Mouse (Mus musculus) lung, embryonic 14.5 days (tissue): ENCODE results near the gene Tmem104. TPM values are rescaled to one million over a fixed set of nuclear protein-coding genes. Genes with fewer than 3 reads are reported as not detected.

Source experiments
- ATAC-seq: fragments of 200-750 bp; cut with Nextera tagmentation; 2 replicates; pipeline ENCODE4 v1.8.0; 2017; ENCODE audit warnings: mild to moderate bottlenecking, moderate TSS enrichment, moderate library complexity; ENCODE audit not compliant: insufficient read depth
- DNase-seq: peaks from one replicate; pipeline ENCODE4 v3.0.0-alpha.2; 2015
- H3K27ac ChIP-seq: fragments of 300-500 bp; sonication (generic); 2 replicates; pipeline ENCODE4 v1.5.1; 2014; ENCODE audit warnings: low read depth, mild to moderate bottlenecking, moderate library complexity
- H3K27me3 ChIP-seq: fragments of 300-500 bp; sonication (generic); 2 replicates; pipeline ENCODE4 v1.6.1; 2014; ENCODE audit warnings: low read length, control low read depth; ENCODE audit not compliant: insufficient read depth
- H3K36me3 ChIP-seq: fragments of 300-500 bp; sonication (generic); 2 replicates; pipeline ENCODE4 v1.6.1; 2014; ENCODE audit warnings: control low read depth; ENCODE audit not compliant: insufficient read depth
- H3K4me1 ChIP-seq: fragments of 300-500 bp; sonication (generic); 2 replicates; pipeline ENCODE4 v1.6.1; 2014; ENCODE audit warnings: antibody characterized with exemption, control low read depth; ENCODE audit not compliant: insufficient read depth
- H3K4me2 ChIP-seq: fragments of 300-500 bp; sonication (generic); 2 replicates; pipeline ENCODE4 v1.6.1; 2014; ENCODE audit warnings: mild to moderate bottlenecking
- H3K4me3 ChIP-seq: fragments of 300-500 bp; sonication (generic); 2 replicates; pipeline ENCODE4 v1.5.1; 2014; ENCODE audit warnings: low read depth, low read length
- H3K9ac ChIP-seq: fragments of 300-500 bp; sonication (generic); 2 replicates; pipeline ENCODE4 v1.6.1; 2014
- H3K9me3 ChIP-seq: fragments of 300-500 bp; sonication (generic); 2 replicates; pipeline ENCODE4 v1.6.1; 2016; ENCODE audit warnings: low read depth, low read length, control low read depth
- CTCF ChIP-seq: IDR thresholded peaks from 2 replicates; pipeline ENCODE4 v1.5.1; 2016; ENCODE audit warnings: antibody characterized with exemption, low read depth
- WGBS: fragments of 180-500 bp; shearing (Covaris S2); extraction: QIAGEN DNeasy Blood & Tissue Kit; methylation state at CpG from one replicate; pipeline ENCODE4 v1.1.7; 2014; 5-methylcytosine and 5-hydroxymethylcytosine counted together
- polyA plus RNA-seq: library from polyadenylated mRNA; unstranded; fragments of >200 nt; fragmentation: Nextera tagmentation; extraction: Ambion mirVana; gene quantifications from 2 replicates; pipeline ENCODE4 v1.2.1, GENCODE M21; 2014

The Tmem104 gene
- polyA plus RNA-seq, 1 experiment from 2014 or later, result 14.3 TPM

DNA sequence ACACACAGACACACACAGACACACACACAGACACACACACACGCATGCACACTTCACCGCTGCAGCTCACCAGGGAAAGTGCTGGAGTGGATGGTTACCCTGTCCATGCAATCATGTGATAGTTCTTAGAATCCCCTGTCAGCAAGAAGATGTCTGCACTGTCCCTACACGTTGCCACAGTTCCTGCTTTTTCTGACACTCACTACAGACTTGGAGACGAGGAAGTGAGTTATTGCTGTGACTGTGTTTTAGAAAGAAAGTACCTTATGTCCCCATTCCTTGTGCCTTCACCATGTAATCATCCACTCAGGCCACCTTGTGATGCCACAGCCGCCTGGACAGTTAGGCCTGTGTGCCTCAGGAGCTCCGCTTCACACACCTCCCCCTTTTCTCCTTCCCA is 2.0 kb downstream of the Tmem104 start:
- H3K27ac ChIP-seq, result no peak overlapping the region
- H3K36me3 ChIP-seq, result no peaks in the 10 kb centered on the region
- H3K9ac ChIP-seq, result no peak overlapping the region
- no peak for ATAC-seq
- no peaks in the 10 kb centered on the region for H3K27me3 ChIP-seq
- H3K9me3 ChIP-seq, result no peaks in the 10 kb centered on the region
- no peak for DNase-seq
- no peak overlapping the region for H3K4me3 ChIP-seq
- no peak for TF ChIP-seq CTCF
- H3K4me1 ChIP-seq, result 0 out of 2 replicates have a peak, but pooled peaks cover 4% of the 10 kb centered on the region
- H3K4me2 ChIP-seq, result no peak overlapping the region
- 82% methylated on average over 6 of the region's 6 CpGs for WGBS

DNA sequence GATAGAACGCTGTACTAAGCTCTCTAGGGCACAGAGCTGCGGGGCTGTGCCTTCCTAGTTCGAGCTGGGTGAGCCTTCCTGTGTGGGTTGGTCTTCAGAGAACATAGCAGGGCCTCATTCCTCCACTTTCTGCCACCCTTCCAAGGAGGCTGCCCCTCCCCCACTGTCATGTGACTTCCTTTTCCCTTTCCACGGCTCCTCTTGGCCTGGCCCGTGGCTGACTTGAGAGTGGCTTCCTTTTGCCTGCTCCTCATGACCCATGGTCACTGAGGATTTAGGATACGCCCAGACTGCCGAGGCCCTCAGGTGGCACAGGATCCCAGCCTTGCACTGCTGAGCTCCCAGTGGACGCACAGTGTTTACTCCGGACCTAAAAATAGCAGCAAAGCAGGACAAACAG is 4.9 kb downstream of the Tmem104 start:
- Histone ChIP-seq H3K4me2 (no peak overlapping the region), H3K36me3 (no peaks in the 10 kb centered on the region), H3K4me3 (no peak overlapping the region), H3K27me3 (no peaks in the 10 kb centered on the region), H3K9ac (no peak overlapping the region), H3K4me1 (0 out of 2 replicates have a peak, but pooled peaks cover 4% of the 10 kb centered on the region), H3K27ac (no peak overlapping the region; the same call in 1 of the 2 replicates), H3K9me3 (no peaks in the 10 kb centered on the region)
- DNase-seq (peak; percentile 69), ATAC-seq (no peak)
- 39% methylated on average over 9 of the region's 9 CpGs for WGBS
- TF ChIP-seq CTCF, result no peak

DNA sequence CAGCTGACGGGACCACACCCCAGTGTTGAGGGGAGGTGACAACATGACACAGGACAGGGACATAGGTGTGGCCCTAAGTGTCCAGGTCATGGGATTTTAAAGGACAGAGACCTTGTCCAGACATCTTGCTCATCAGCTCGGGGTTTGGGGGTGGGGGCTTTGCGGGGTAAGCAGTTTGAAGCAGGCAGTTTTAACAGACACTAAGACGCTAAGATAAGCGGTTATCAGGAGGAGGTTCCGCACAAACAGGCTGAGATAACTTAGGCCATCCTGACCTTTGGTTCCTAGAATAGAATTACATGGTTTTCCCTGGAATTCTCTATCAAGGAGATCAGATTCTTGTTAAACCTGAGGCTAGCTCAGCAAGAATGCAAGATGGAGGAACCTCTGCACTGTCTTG is 7.4 kb downstream of the Tmem104 start:
- TF ChIP-seq CTCF, result no peak
- H3K36me3 ChIP-seq, result peaks cover 6% of the 10 kb centered on the region; the same call in 1 of the 2 replicates
- WGBS, result 69% methylated on average over 6 of the region's 6 CpGs
- H3K4me1 ChIP-seq, result no peaks in the 10 kb centered on the region
- DNase-seq, result no peak
- no peaks in the 10 kb centered on the region for H3K27me3 ChIP-seq
- no peaks in the 10 kb centered on the region for H3K9me3 ChIP-seq
- no peak overlapping the region for H3K27ac ChIP-seq
- H3K9ac ChIP-seq, result no peak overlapping the region
- no peak overlapping the region for H3K4me2 ChIP-seq
- no peak overlapping the region for H3K4me3 ChIP-seq
- no peak for ATAC-seq

DNA sequence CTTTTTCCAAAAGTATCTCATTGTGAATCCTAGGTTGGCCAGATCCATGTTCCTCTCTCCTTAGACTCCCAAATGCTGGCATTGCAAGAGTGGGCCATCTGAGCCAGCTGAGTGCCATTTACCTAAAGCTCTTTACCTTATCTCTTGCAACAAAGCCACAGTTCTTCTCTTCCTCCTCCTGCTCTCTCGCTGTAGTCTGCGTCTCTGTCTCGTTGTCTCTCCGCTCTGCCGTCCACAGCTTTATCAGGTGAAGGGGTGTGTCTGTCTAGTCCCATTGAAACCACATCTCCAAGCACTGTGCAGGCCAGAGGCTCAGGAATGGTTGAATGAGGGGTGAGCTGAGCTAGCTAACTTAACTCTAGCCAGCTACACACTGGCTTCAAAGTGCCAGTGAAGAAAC is 8.6 kb downstream of the Tmem104 start:
- WGBS, result 60% methylated on average over 5 of the region's 5 CpGs
- peaks cover 8% of the 10 kb centered on the region; the same call in 1 of the 2 replicates for H3K36me3 ChIP-seq
- H3K4me1 ChIP-seq, result no peaks in the 10 kb centered on the region
- DNase-seq (no peak), ATAC-seq (no peak)
- H3K9ac ChIP-seq, result no peak overlapping the region
- no peak overlapping the region for H3K27ac ChIP-seq
- H3K9me3 ChIP-seq, result no peaks in the 10 kb centered on the region
- H3K4me3 ChIP-seq, result no peak overlapping the region
- no peak for TF ChIP-seq CTCF
- no peaks in the 10 kb centered on the region for H3K27me3 ChIP-seq
- H3K4me2 ChIP-seq, result no peak overlapping the region

DNA sequence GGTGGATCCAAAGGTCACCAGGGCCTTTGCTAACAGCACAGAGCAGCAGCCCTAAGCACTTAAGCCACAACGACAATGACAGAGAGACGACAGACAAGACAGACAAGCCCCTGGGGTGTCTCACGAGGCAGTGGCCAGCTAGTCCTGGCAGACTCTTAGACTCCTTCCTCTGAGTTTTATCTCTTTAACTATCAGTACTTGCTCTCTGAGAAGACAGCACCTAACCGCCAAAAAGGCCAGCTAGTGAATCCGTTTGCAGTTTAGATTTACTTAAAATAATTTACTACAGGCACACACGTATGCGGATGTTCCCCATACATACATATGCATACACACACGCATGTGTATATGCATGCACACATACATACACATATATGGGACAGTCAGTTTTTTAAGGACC is 10.3 kb downstream of the Tmem104 start:
- DNase-seq (no peak), ATAC-seq (no peak)
- Histone ChIP-seq H3K9ac (no peak overlapping the region), H3K4me1 (no peaks in the 10 kb centered on the region), H3K27ac (no peak overlapping the region), H3K4me2 (no peak overlapping the region), H3K27me3 (no peaks in the 10 kb centered on the region), H3K4me3 (no peak overlapping the region), H3K9me3 (no peaks in the 10 kb centered on the region), H3K36me3 (peaks cover 12% of the 10 kb centered on the region; the same call in 1 of the 2 replicates)
- WGBS, result 69% methylated on average over 8 of the region's 8 CpGs
- no peak for TF ChIP-seq CTCF

DNA sequence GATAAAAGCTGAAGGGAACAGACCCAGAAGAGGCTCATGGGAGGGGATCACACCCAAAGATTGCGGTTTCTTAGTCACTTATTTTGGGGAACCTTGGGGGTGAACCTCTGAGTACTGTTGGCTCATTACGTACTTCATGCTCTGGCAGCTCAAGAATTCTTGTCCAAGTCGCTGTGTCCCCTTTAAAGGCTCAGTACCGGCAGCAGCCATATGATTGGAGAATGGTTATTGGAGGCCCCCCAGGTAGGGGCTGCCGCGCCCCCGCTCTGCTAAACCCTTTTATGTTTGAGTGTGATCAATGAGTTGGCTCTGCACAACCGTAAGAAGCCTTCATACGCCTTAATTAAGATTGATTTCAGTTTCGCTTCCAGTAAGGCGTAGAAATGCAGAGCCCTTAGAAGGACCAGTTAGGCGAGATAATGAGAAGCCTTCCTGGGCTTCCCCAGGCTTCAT is 11.7 kb downstream of the Tmem104 start:
- no peak for TF ChIP-seq CTCF
- Histone ChIP-seq H3K9ac (no peak overlapping the region), H3K4me3 (no peak overlapping the region), H3K27ac (no peak overlapping the region), H3K4me1 (no peaks in the 10 kb centered on the region), H3K9me3 (no peaks in the 10 kb centered on the region), H3K4me2 (no peak overlapping the region), H3K27me3 (0 out of 2 replicates have a peak, but pooled peaks cover 4% of the 10 kb centered on the region), H3K36me3 (peaks cover 16% of the 10 kb centered on the region; the same call in 1 of the 2 replicates)
- WGBS, result 33% methylated on average over 12 of the region's 12 CpGs
- ATAC-seq, result no peak
- no peak for DNase-seq

DNA sequence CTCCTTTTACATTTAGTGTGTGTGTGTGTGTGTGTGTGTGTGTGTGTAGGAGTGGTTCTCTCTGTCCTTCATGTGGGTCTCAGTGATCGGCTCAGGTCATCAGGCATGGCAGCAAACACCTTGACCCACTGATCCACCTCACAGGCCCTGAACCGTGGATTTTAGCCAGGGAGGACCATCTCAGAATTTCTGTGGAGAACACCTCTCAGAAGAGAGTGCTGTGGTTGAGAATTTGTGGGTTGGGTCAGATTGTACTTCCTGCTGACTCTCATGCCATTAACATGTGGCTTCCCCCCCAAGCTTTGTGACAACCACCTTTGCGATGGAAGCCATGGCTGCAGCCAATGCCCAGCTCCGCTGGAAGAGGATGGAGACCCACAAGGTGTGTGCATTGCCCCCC is 13.2 kb downstream of the Tmem104 start:
- TF ChIP-seq CTCF, result no peak
- DNase-seq (no peak), ATAC-seq (no peak)
- WGBS, result 85% methylated on average over 4 of the region's 4 CpGs
- H3K27ac ChIP-seq, result no peak overlapping the region
- H3K4me3 ChIP-seq, result no peak overlapping the region
- no peaks in the 10 kb centered on the region for H3K9me3 ChIP-seq
- H3K36me3 ChIP-seq, result peaks cover 23% of the 10 kb centered on the region; the same call in 1 of the 2 replicates
- H3K4me1 ChIP-seq, result no peaks in the 10 kb centered on the region
- 0 out of 2 replicates have a peak, but pooled peaks cover 4% of the 10 kb centered on the region for H3K27me3 ChIP-seq
- H3K9ac ChIP-seq, result no peak overlapping the region
- H3K4me2 ChIP-seq, result no peak overlapping the region

DNA sequence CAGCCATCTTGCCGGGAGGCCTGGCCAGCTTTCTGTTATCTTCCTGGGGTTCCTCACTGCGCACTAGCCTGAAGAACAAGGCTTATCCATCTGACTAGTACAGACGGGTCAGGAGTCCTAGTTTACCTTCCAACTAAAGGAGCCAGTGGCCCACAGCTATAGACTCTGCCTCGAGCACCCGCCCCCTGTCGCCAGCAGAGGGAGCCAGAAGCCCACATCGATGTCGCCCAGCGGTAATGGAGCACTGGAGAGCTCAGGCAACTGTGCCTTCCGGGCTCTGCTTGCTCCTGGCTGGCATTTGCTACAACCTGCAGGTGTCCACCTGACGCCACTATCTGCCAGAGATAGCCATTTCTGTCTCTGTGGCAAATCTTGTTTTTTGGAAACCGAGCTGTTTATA is 15.0 kb downstream of the Tmem104 start:
- peak; percentile 97 for TF ChIP-seq CTCF
- Histone ChIP-seq H3K27ac (no peak overlapping the region), H3K4me1 (no peaks in the 10 kb centered on the region), H3K4me3 (no peak overlapping the region), H3K27me3 (0 out of 2 replicates have a peak, but pooled peaks cover 7% of the 10 kb centered on the region), H3K9me3 (no peaks in the 10 kb centered on the region), H3K4me2 (no peak overlapping the region), H3K36me3 (peaks cover 38% of the 10 kb centered on the region; the same call in 1 of the 2 replicates), H3K9ac (no peak overlapping the region)
- WGBS, result 14% methylated on average over 12 of the region's 12 CpGs
- ATAC-seq (peak; percentile 83), DNase-seq (peak; percentile 90)
